Mouse (Mus musculus): Measurements from ENCODE around the gene Snx32. TPM values are rescaled to one million over a fixed set of nuclear protein-coding genes. Genes with fewer than 3 reads are reported as not detected.

Snx32 gene
- polyA plus RNA-seq (2015; fragmentation: Nextera tagmentation; extraction: Ambion mirVana) = 80.3 and 81.1 TPM in 2 replicates

DNA sequence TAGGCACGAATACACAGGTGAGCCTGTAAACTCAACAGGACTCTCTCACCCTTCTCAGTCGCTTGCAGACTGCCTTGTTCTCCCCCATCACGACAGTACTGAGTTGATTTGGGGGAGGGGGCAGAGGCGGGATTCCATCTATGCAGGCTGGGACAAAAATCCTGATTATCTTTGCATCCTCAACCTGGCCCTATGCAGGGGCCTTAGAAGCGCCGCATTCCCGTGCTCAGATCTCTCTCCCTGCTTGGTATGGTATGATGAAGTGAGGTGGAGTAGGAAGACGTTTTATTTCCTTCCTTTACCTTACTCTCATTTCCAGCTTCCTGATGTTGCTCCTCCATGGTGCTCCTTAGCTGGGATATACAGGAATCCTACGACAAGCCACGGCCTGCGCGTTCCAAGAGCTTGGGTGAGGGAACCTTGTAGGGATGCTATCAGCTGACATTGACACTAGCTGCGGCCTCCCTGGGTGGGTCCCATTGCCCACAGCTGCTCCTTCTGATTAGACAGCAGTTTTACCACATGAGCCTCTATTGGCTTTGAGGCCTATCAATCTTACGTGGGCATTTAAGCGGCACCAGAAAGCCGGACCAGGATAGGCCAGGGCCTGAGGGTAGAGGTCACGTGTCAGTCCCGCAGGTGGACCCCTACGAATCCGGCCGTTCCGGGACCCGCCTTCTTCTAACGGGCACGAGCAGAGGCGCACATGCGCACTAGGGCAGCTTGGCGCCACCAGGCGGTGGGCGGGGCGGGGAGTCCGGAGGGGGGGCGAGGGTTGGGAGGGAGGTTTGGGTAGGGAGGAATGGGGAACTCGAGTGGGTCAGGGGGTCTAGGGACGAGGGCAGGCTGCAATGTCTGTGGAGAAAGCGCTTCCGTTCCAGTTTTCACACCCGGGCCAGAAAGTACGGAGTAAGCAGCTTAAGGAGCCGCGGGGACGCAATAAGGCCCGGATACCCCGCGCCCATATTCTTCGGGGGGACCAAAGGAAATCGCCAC lies at the start of gene Snx32:
Gene Snx32, minus strand, starts transcription at position 508 of the 996 bp plus-strand sequence.
- peak; percentile 99 for ATAC-seq (ENCODE audit: low FRiP score)
- H3K4me3 ChIP-seq = peak within 1 kb of the TSS; percentile 53
- H3K4me2 ChIP-seq = peak within 1 kb of the TSS; percentile 80
- H3K36me3 ChIP-seq = no peaks in the 10 kb centered on the region
- peak within 1 kb of the TSS; percentile 87 for H3K27ac ChIP-seq
- peak within 1 kb of the TSS; percentile 81 for H3K9ac ChIP-seq
- no peaks in the 10 kb centered on the region for H3K9me3 ChIP-seq
- WGBS = 5% methylated on average over 43 of the region's 47 CpGs
- no peaks in the 10 kb centered on the region for H3K27me3 ChIP-seq
- peaks cover 32% of the 10 kb centered on the region for H3K4me1 ChIP-seq (replicated peaks)

- no peaks in the 10 kb centered on the region for H3K9me3 ChIP-seq
- peaks cover 18% of the 10 kb centered on the region for H3K4me1 ChIP-seq (replicated peaks)
- H3K27me3 ChIP-seq = peaks cover 100% of the 10 kb centered on the region
- no peaks in the 10 kb centered on the region for H3K36me3 ChIP-seq
- WGBS = under 1% methylated on average over 69 of the region's 69 CpGs
- peak overlapping the region; percentile 51; the same call in 1 of the 2 replicates for H3K9ac ChIP-seq
- peak overlapping the region; percentile 61 for H3K4me2 ChIP-seq
- peak overlapping the region; percentile 36 for H3K4me3 ChIP-seq
- no peak overlapping the region for H3K27ac ChIP-seq
- no peak for ATAC-seq (ENCODE audit: low FRiP score)
These were observed 49.5 kb upstream of the Snx32 start for GRCm38 (mm10) chr19:5559631-5560456.

DNA sequence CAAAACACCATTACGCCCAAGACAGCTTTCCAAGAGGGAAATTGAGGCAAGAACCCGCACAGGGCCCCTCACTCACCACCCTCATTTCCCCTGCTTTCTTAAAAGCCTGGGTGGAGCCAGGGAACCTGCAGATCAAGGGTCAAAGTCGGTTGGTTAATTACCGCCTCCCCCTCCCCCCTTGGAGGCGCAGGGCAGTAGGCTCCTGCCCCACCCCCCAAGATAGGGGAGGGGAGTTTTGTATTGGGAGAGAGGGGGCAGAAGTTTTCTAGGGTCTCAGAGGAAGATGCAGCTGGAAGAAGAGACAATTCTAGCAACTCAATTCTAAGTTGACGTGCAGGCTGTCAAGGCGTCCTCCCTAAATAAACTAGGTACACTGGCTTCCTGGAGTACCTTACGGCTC lies 48.9 kb upstream of the Snx32 start:
- Histone ChIP-seq H3K27me3 (peaks cover 98% of the 10 kb centered on the region), H3K4me3 (no peak overlapping the region), H3K4me2 (no peak overlapping the region), H3K9me3 (no peaks in the 10 kb centered on the region), H3K4me1 (replicated peaks) (peaks cover 18% of the 10 kb centered on the region), H3K9ac (no peak overlapping the region), H3K36me3 (no peaks in the 10 kb centered on the region), H3K27ac (no peak overlapping the region)
- ATAC-seq (ENCODE audit: low FRiP score) = no peak
- WGBS = 17% methylated on average over 8 of the region's 8 CpGs

GRCm38 (mm10) chr19:5558770-5559169 lies 48.4 kb upstream of the Snx32 start:
- H3K27ac ChIP-seq = no peak overlapping the region
- no peaks in the 10 kb centered on the region for H3K9me3 ChIP-seq
- H3K36me3 ChIP-seq = no peaks in the 10 kb centered on the region
- no peak overlapping the region for H3K4me3 ChIP-seq
- H3K4me2 ChIP-seq = no peak overlapping the region
- peaks cover 95% of the 10 kb centered on the region for H3K27me3 ChIP-seq
- peaks cover 18% of the 10 kb centered on the region for H3K4me1 ChIP-seq (replicated peaks)
- no peak for ATAC-seq (ENCODE audit: low FRiP score)
- no peak overlapping the region for H3K9ac ChIP-seq
- WGBS = 56% methylated on average over 8 of the region's 8 CpGs

- H3K36me3 ChIP-seq = no peaks in the 10 kb centered on the region
- no peak overlapping the region for H3K27ac ChIP-seq
- ATAC-seq (ENCODE audit: low FRiP score) = no peak
- no peak overlapping the region for H3K9ac ChIP-seq
- H3K4me2 ChIP-seq = no peak overlapping the region
- H3K4me3 ChIP-seq = no peak overlapping the region
- peaks cover 89% of the 10 kb centered on the region for H3K27me3 ChIP-seq
- WGBS = 44% methylated on average over 7 of the region's 7 CpGs
- H3K9me3 ChIP-seq = no peaks in the 10 kb centered on the region
- H3K4me1 ChIP-seq (replicated peaks) = peaks cover 18% of the 10 kb centered on the region
These were observed 47.8 kb upstream of the Snx32 start for GRCm38 (mm10) chr19:5558169-5558568.

DNA sequence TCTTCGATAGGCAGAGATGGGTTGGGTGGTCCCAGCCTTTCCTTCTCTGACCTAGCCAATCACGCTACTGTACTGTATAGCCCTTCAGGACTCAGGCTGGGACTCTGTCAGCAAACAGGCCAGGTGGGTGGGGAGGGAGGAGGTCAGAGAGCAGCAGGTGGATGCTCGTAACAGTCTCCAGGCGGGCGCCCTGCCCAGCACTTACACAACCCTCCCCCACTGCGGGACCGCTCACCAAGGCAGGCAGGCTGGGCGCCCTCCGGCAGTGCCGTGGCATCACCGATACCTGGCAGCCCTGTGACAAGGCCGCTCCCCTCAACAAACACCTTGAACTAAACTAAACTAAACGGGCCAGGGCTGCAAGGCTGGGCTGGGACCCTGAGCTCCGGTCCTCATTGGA lies 43.9 kb upstream of the Snx32 start:
- WGBS = 83% methylated on average over 14 of the region's 14 CpGs
- Histone ChIP-seq H3K27me3 (peaks cover 60% of the 10 kb centered on the region), H3K4me3 (no peak overlapping the region)

DNA sequence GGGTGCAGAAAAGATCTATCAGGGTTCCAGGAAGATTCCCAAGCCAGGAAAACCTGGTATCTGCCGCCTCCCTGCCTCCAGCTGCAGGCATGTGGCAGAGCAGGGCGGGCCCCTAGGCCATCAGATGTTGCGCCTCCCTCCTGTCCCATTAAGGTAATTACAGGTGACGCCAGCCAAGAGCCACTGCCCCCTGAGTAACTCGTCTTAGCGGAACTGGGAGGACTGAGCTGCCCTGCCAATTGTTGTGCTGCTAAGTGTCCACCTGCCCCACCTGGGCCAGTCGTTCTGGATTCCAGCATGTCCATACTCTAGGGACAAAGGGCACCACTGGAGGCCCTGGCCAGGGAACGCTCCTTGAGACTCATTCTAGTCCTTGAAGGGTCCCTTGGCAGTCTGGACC lies 43.5 kb upstream of the Snx32 start:
- H3K27me3 ChIP-seq = peaks cover 56% of the 10 kb centered on the region

More for the DNA sequence above, 43.9 kb upstream of the Snx32 start:
- no peaks in the 10 kb centered on the region for H3K4me1 ChIP-seq (replicated peaks)
- no peak for ATAC-seq (ENCODE audit: low FRiP score)
- H3K9ac ChIP-seq = no peak overlapping the region
- no peaks in the 10 kb centered on the region for H3K9me3 ChIP-seq
- H3K27ac ChIP-seq = no peak overlapping the region
- H3K36me3 ChIP-seq = no peaks in the 10 kb centered on the region
- no peak overlapping the region for H3K4me2 ChIP-seq

GRCm38 (mm10) chr19:5547471-5548056 lies 37.2 kb upstream of the Snx32 start:
- Histone ChIP-seq H3K9ac (no peak overlapping the region), H3K4me2 (no peak overlapping the region), H3K4me1 (replicated peaks) (no peaks in the 10 kb centered on the region), H3K9me3 (no peaks in the 10 kb centered on the region), H3K27ac (no peak overlapping the region), H3K36me3 (no peaks in the 10 kb centered on the region), H3K27me3 (0 out of 2 replicates have a peak, but pooled peaks cover 20% of the 10 kb centered on the region), H3K4me3 (no peak overlapping the region)
- WGBS = 74% methylated on average over 4 of the region's 4 CpGs
- ATAC-seq (ENCODE audit: low FRiP score) = no peak

More for the DNA sequence above, 43.5 kb upstream of the Snx32 start:
- H3K9ac ChIP-seq = no peak overlapping the region
- 73% methylated on average over 8 of the region's 8 CpGs for WGBS
- no peaks in the 10 kb centered on the region for H3K4me1 ChIP-seq (replicated peaks)
- ATAC-seq (ENCODE audit: low FRiP score) = no peak
- no peaks in the 10 kb centered on the region for H3K36me3 ChIP-seq
- no peak overlapping the region for H3K4me3 ChIP-seq
- H3K27ac ChIP-seq = no peak overlapping the region
- H3K9me3 ChIP-seq = no peaks in the 10 kb centered on the region
- no peak overlapping the region for H3K4me2 ChIP-seq

DNA sequence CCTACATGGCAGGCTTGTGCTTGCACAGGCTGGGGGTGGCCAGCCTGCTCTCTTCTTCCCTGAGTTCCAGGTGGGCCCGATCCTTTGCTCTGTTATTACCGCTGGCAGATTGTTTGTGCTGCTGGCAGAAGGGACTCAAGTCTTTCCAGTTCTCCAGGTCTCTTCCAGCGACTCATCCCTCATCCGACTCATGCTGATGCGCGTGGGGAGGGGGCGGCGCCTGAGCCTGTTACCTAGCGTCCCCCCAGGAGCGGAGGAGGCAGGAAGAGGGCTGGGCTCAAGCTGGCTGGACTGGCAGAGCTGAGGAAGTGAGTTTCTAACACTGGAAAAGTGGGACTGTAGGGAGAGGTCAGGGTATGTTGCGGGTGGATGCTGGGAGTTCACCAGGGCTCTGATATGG lies 33.7 kb upstream of the Snx32 start:
- WGBS = 55% methylated on average over 11 of the region's 11 CpGs
- Histone ChIP-seq H3K36me3 (no peaks in the 10 kb centered on the region), H3K4me2 (no peak overlapping the region), H3K4me1 (replicated peaks) (no peaks in the 10 kb centered on the region), H3K27me3 (peaks cover 20% of the 10 kb centered on the region; the same call in 1 of the 2 replicates), H3K4me3 (no peak overlapping the region), H3K27ac (no peak overlapping the region), H3K9ac (no peak overlapping the region), H3K9me3 (no peaks in the 10 kb centered on the region)
- ATAC-seq (ENCODE audit: low FRiP score) = no peak

- H3K27ac ChIP-seq = no peak overlapping the region
These were observed 33.0 kb upstream of the Snx32 start for GRCm38 (mm10) chr19:5543362-5543761.

GRCm38 (mm10) chr19:5538786-5539185 lies 28.4 kb upstream of the Snx32 start:
- Histone ChIP-seq H3K4me1 (replicated peaks) (no peaks in the 10 kb centered on the region), H3K9ac (no peak overlapping the region), H3K4me3 (no peak overlapping the region), H3K27me3 (peaks cover 49% of the 10 kb centered on the region), H3K4me2 (no peak overlapping the region), H3K9me3 (no peaks in the 10 kb centered on the region), H3K36me3 (0 out of 2 replicates have a peak, but pooled peaks cover 4% of the 10 kb centered on the region), H3K27ac (no peak overlapping the region)
- 81% methylated on average over 8 of the region's 8 CpGs for WGBS
- ATAC-seq (ENCODE audit: low FRiP score) = no peak

More at GRCm38 (mm10) chr19:5543362-5543761, 33.0 kb upstream of the Snx32 start:
- Histone ChIP-seq H3K9ac (no peak overlapping the region), H3K4me1 (replicated peaks) (no peaks in the 10 kb centered on the region), H3K4me2 (no peak overlapping the region), H3K4me3 (no peak overlapping the region), H3K36me3 (no peaks in the 10 kb centered on the region), H3K9me3 (no peaks in the 10 kb centered on the region), H3K27me3 (peaks cover 26% of the 10 kb centered on the region; the same call in 1 of the 2 replicates)
- ATAC-seq (ENCODE audit: low FRiP score) = no peak
- 90% methylated on average over 9 of the region's 9 CpGs for WGBS

GRCm38 (mm10) chr19:5532520-5532919 lies 22.2 kb upstream of the Snx32 start:
- no peak for ATAC-seq (ENCODE audit: low FRiP score)
- no peak overlapping the region for H3K27ac ChIP-seq
- 69% methylated on average over 8 of the region's 8 CpGs for WGBS
- H3K4me2 ChIP-seq = no peak overlapping the region
- H3K36me3 ChIP-seq = 0 out of 2 replicates have a peak, but pooled peaks cover 4% of the 10 kb centered on the region
- H3K4me3 ChIP-seq = no peak overlapping the region
- H3K4me1 ChIP-seq (replicated peaks) = peaks cover 17% of the 10 kb centered on the region
- no peaks in the 10 kb centered on the region for H3K9me3 ChIP-seq
- H3K9ac ChIP-seq = no peak overlapping the region
- peaks cover 65% of the 10 kb centered on the region for H3K27me3 ChIP-seq
